Comparison of ENCODE assay signal across 9 mouse cellular contexts in genomic region chr17:36083870-36084451, GRCm38 (mm10). TPM values are rescaled to one million over a fixed set of nuclear protein-coding genes. Genes with fewer than 3 reads are reported as not detected.
DNase-seq lines count a peak whose midpoint lies in the region; ATAC-seq and TF ChIP-seq lines count a peak whose summit lies in the region.
"Had no signal": no experiment of that assay in that cellular context is flagged by ENCODE, and none has a peak within 500 bp of the region (broad histone marks: within the 10 kb centered on the region; RNA-seq: fewer than 3 reads in every experiment).

No protein-coding gene starts in this region.

- no peak for TF ChIP-seq POLR2A in testis, adult 2 months (IDR thresholded peaks at IDR 0.05; ENCODE audit: control insufficient read depth, low read depth, low read length)

- no peak for TF ChIP-seq CTCF in testis, adult 2 months (IDR thresholded peaks at IDR 0.05; ENCODE audit: control insufficient read depth, insufficient read depth, insufficient replicate concordance, low read depth, low read length)

- H3K36me3 ChIP-seq in testis, adult 2 months (ENCODE audit: control insufficient read depth, insufficient read depth, low read length): no peaks in the 10 kb centered on the region
- no peaks in the 10 kb centered on the region for H3K36me3 ChIP-seq in intestine, embryonic 16.5 days (ENCODE audit: control insufficient read depth, insufficient read depth, low read length)
- H3K36me3 ChIP-seq in midbrain, embryonic 13.5 days: no peaks in the 10 kb centered on the region

- peak overlapping the region; percentile 65 for H3K9ac ChIP-seq in intestine, embryonic 16.5 days (ENCODE audit: low read depth, low read length)
- H3K9ac ChIP-seq in midbrain, embryonic 13.5 days (replicated peaks): peak overlapping the region; percentile 69

- under 1% methylated on average over 39 of the region's 42 CpGs for WGBS in intestine, embryonic 16.5 days
- WGBS in midbrain, embryonic 13.5 days: 0% methylated on average over 38 of the region's 42 CpGs

- H3K27ac ChIP-seq in testis, adult 2 months (ENCODE audit: control insufficient read depth, insufficient read depth, low read depth, low read length): no peak overlapping the region
- no peak overlapping the region for H3K27ac ChIP-seq in intestine, embryonic 16.5 days (ENCODE audit: low read length)
- H3K27ac ChIP-seq in midbrain, embryonic 13.5 days: no peak overlapping the region

- ATAC-seq in intestine, embryonic 16.5 days: peak; percentile 88
- peak; percentile 70 for ATAC-seq in midbrain, embryonic 13.5 days
- ATAC-seq in erythroid progenitor cell, adult 5-6 weeks (replicated peaks; ENCODE audit: low FRiP score, poor library complexity, severe bottlenecking): no peak; the same call in 1 of the 2 replicates

- peaks cover 2% of the 10 kb centered on the region for H3K27me3 ChIP-seq in testis, adult 2 months (ENCODE audit: control insufficient read depth, insufficient read depth, low read length)
- H3K27me3 ChIP-seq in intestine, embryonic 16.5 days (replicated peaks; ENCODE audit: control insufficient read depth, insufficient read depth, low read length): peaks cover 5% of the 10 kb centered on the region; the same call in 1 of the 2 replicates
- H3K27me3 ChIP-seq in midbrain, embryonic 13.5 days: peaks cover 30% of the 10 kb centered on the region

- H3K9me3 ChIP-seq in intestine, embryonic 16.5 days (ENCODE audit: control insufficient read depth, low read length): no peaks in the 10 kb centered on the region
- H3K9me3 ChIP-seq in midbrain, embryonic 13.5 days: no peaks in the 10 kb centered on the region

- DNase-seq in adrenal gland, postnatal 14 days: peak; percentile 8
- DNase-seq in adrenal gland, postnatal 10 days: no peak
- DNase-seq in testis, postnatal 14 days (ENCODE audit: low spot score): no peak
- DNase-seq in right cerebral cortex, adult 2 months (ENCODE audit: low spot score in 2 of 2): no peak

- H3K4me1 ChIP-seq in testis, adult 2 months (ENCODE audit: control insufficient read depth, insufficient read depth, low read length): peaks cover 12% of the 10 kb centered on the region
- no peaks in the 10 kb centered on the region for H3K4me1 ChIP-seq in intestine, embryonic 16.5 days (ENCODE audit: control insufficient read depth, insufficient read depth, low read length)
- H3K4me1 ChIP-seq in midbrain, embryonic 13.5 days (replicated peaks): peaks cover 12% of the 10 kb centered on the region

- peak overlapping the region; percentile 99 for H3K4me2 ChIP-seq in intestine, embryonic 16.5 days (ENCODE audit: low read depth, low read length)
- peak overlapping the region; percentile 93 for H3K4me2 ChIP-seq in midbrain, embryonic 13.5 days (replicated peaks)

- peak overlapping the region; percentile 82 for H3K4me3 ChIP-seq in testis, adult 2 months (ENCODE audit: control insufficient read depth, low read depth, low read length)
- H3K4me3 ChIP-seq in intestine, embryonic 16.5 days (ENCODE audit: low read length): peak overlapping the region; percentile 59
- peak overlapping the region; percentile 53 for H3K4me3 ChIP-seq in midbrain, embryonic 13.5 days (replicated peaks)

RNA-seq across cellular contexts. Expression of gene Gm11127, which starts 25.8 kb away (rescaled TPM):
- total RNA-seq in adrenal gland, postnatal 14 days (2021): 2.2 and 3.0 TPM in 2 replicates
- total RNA-seq in adrenal gland, postnatal 10 days (2021): 1 to 10 TPM; 2.4 to 2.5 TPM
- 0.22 and 0.29 TPM in 2 replicates for polyA plus RNA-seq in testis, adult 2 months (2012; rRNA removed)
- polyA plus RNA-seq in intestine, embryonic 16.5 days (2015; fragmentation: Nextera tagmentation; extraction: Ambion mirVana): 7.2 and 11.9 TPM in 2 replicates
- not detected in 2 replicates for polyA plus RNA-seq in midbrain, embryonic 13.5 days (2015; fragmentation: Nextera tagmentation; extraction: Ambion mirVana)
- not detected in 2 replicates for total RNA-seq in erythroid progenitor cell, adult 5-6 weeks (2015; ENCODE audit: low replicate concordance)
- 0.39 TPM in 1 of 2 replicates, not detected in the other for total RNA-seq in erythroid progenitor cell, adult 5-6 weeks (2017; ENCODE audit: low replicate concordance)
- total RNA-seq: hematopoietic stem cell, adult 5-6 weeks had no signal

RNA-seq across cellular contexts. Expression of gene Gm19684, which starts 37.5 kb away (rescaled TPM):
- 0.26 and 0.34 TPM in 2 replicates for total RNA-seq in adrenal gland, postnatal 14 days (2021)
- not detected for total RNA-seq in adrenal gland, postnatal 10 days (2021)
- polyA plus RNA-seq in testis, adult 2 months (2012; rRNA removed): not detected in 2 replicates
- polyA plus RNA-seq in intestine, embryonic 16.5 days (2015; fragmentation: Nextera tagmentation; extraction: Ambion mirVana): 0.29 and 0.36 TPM in 2 replicates
- polyA plus RNA-seq in midbrain, embryonic 13.5 days (2015; fragmentation: Nextera tagmentation; extraction: Ambion mirVana): not detected in 2 replicates
- not detected in 2 replicates for total RNA-seq in erythroid progenitor cell, adult 5-6 weeks (2015; ENCODE audit: low replicate concordance)
- total RNA-seq in erythroid progenitor cell, adult 5-6 weeks (2017; ENCODE audit: low replicate concordance): not detected in 2 replicates
- total RNA-seq: hematopoietic stem cell, adult 5-6 weeks had no signal

RNA-seq across cellular contexts. Expression of gene Gm6034, which starts 41.2 kb away (rescaled TPM):
- total RNA-seq in adrenal gland, postnatal 14 days (2021): not detected in 2 replicates
- not detected for total RNA-seq in adrenal gland, postnatal 10 days (2021)
- polyA plus RNA-seq in testis, adult 2 months (2012; rRNA removed): not detected in 2 replicates
- 0.86 and 1.2 TPM in 2 replicates for polyA plus RNA-seq in intestine, embryonic 16.5 days (2015; fragmentation: Nextera tagmentation; extraction: Ambion mirVana)
- not detected in 2 replicates for polyA plus RNA-seq in midbrain, embryonic 13.5 days (2015; fragmentation: Nextera tagmentation; extraction: Ambion mirVana)
- total RNA-seq in erythroid progenitor cell, adult 5-6 weeks (2015; ENCODE audit: low replicate concordance): not detected in 2 replicates
- total RNA-seq in erythroid progenitor cell, adult 5-6 weeks (2017; ENCODE audit: low replicate concordance): not detected in 2 replicates
- total RNA-seq: hematopoietic stem cell, adult 5-6 weeks had no signal

RNA-seq across cellular contexts. Expression of gene H2-T22, which starts 41.4 kb away (rescaled TPM):
- 23.3 and 27.6 TPM in 2 replicates for total RNA-seq in adrenal gland, postnatal 14 days (2021)
- total RNA-seq in adrenal gland, postnatal 10 days (2021): 10 to 100 TPM; 23.5 to 25.4 TPM
- polyA plus RNA-seq in testis, adult 2 months (2012; rRNA removed): 1.6 and 2.1 TPM in 2 replicates
- polyA plus RNA-seq in intestine, embryonic 16.5 days (2015; fragmentation: Nextera tagmentation; extraction: Ambion mirVana): 16.0 and 16.1 TPM in 2 replicates
- polyA plus RNA-seq in midbrain, embryonic 13.5 days (2015; fragmentation: Nextera tagmentation; extraction: Ambion mirVana): 4.4 and 4.8 TPM in 2 replicates
- total RNA-seq in erythroid progenitor cell, adult 5-6 weeks (2015; ENCODE audit: low replicate concordance): 19.1 and 19.7 TPM in 2 replicates
- total RNA-seq in erythroid progenitor cell, adult 5-6 weeks (2017; ENCODE audit: low replicate concordance): 5.5 and 16.4 TPM in 2 replicates

RNA-seq across cellular contexts. Expression of gene Gm7030, which starts 45.3 kb away (rescaled TPM):
- total RNA-seq in adrenal gland, postnatal 14 days (2021): not detected in 2 replicates
- not detected for total RNA-seq in adrenal gland, postnatal 10 days (2021)
- polyA plus RNA-seq in testis, adult 2 months (2012; rRNA removed): not detected in 2 replicates
- 1.4 and 2.1 TPM in 2 replicates for polyA plus RNA-seq in intestine, embryonic 16.5 days (2015; fragmentation: Nextera tagmentation; extraction: Ambion mirVana)
- polyA plus RNA-seq in midbrain, embryonic 13.5 days (2015; fragmentation: Nextera tagmentation; extraction: Ambion mirVana): not detected in 2 replicates
- total RNA-seq in erythroid progenitor cell, adult 5-6 weeks (2015; ENCODE audit: low replicate concordance): not detected in 2 replicates
- total RNA-seq in erythroid progenitor cell, adult 5-6 weeks (2017; ENCODE audit: low replicate concordance): not detected in 2 replicates
- total RNA-seq: hematopoietic stem cell, adult 5-6 weeks had no signal
